Mouse (Mus musculus): ENCODE results near the gene Olfr983.
A peak's percentile ranks its signal among the peaks of the same experiment; 100 is the strongest.

Gene Olfr983

DNA sequence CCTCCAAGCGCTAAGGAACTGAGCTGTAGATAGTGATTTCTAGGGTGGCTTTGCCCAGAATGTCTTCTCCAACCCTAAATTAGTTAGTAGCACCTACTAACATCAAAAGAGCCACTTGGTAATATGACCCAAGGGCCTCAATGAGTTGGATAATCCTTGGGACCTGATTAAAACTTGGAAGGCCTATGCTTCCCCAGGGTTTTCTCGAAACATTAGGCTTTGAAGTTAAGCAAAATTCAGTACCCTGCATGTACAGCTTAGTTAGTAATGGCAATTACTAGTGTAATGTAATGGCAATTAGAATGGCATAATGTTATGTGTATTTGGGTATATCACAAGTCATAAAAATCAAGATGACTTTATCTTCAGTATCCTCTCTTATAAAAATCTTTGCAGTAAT lies at the start of gene Olfr983:
Gene Olfr983, minus strand, starts transcription at position 101 of the 400 bp plus-strand sequence.
- no peak for DNase-seq (ENCODE audit: low spot score)

DNA sequence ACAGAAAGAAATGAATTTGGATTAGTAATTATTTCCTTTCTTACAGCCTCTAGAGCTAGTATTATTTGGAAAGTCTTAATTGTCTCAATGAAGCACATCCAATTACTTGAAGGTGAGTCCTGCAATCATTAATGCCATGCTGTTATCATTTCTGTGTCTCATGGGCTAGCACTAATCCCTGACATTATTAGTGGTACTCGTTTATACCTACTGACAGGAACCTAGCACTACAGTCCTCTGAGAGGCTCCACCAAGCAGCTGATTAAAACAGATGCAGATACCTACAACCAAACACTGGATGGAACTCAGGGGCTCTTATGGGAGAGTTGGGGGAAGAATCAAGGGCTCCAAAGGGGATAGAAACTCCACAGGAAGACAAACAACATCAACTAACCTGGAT lies 48.1 kb upstream of the Olfr983 start:
- no peak for DNase-seq (ENCODE audit: low spot score)

DNA sequence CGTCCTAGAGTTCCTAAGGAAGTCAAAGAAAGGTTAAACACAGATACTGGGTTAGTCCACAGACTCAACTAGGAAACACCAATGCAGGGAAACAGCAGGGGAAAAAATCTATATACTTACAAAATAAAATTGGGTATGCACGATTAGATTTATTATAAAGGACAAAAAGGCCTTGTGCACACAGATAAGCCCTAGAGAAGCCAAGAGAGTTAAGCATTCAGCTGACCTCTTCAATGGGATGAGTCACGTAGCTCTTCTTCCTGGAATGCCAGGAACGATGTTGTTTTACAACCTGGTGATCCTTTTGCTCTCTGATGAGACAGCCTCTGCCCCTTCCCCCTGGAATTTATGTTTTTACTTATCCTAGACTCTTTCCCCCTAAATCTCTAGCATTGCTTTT lies 46.1 kb upstream of the Olfr983 start:
- no peak for DNase-seq (ENCODE audit: low spot score)

GRCm38 (mm10) chr9:40136987-40137688 lies 43.7 kb upstream of the Olfr983 start:
- no peak for DNase-seq (ENCODE audit: low spot score)

DNA sequence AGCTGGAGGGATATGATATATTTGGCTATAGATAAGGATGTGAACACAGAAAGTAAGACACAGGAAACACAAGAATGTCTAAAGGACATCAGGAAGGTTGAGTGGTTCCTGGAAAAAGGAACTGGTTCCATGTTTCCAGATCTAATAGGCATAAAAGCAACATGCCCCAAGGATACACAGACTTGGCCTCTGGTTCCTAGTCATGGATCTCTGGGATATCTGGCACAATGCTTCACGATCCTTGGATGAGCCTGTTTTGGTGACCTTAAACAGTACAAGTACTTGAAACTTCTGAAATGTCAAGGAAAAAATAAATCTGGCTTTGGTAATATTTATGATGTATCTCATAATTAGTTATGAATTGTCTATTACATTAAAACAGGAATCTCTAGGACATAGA lies 37.2 kb upstream of the Olfr983 start:
- DNase-seq (ENCODE audit: low spot score) = no peak

- DNase-seq (ENCODE audit: low spot score) = no peak
Observed at GRCm38 (mm10) chr9:40130084-40130483, 36.7 kb upstream of the Olfr983 start, which contains the start of gene Olfr985. TSS of gene Olfr985 (minus strand) at chr9:40130184.

DNA sequence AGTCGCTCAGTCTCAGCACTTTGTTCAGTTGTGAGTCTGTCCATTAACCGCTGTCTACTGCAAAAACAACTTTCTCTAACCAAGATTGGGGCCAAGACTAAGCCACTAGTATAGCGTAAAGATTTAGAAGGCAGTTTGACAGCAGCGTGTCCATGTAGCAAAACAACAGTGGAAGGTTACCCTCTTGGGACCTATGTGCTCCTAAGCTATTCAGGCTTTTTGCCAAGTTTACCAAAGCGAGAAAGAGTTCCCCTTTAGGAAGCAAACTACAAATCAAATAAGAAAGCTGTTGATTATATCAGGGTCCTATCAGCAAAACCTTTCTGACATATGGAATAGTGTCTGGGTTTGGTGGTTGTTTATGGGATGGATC lies 23.9 kb upstream of the Olfr983 start:
- DNase-seq (ENCODE audit: low spot score) = no peak

- DNase-seq (ENCODE audit: low spot score) = peak; percentile 47
Observed at GRCm38 (mm10) chr9:40116645-40117286, 23.4 kb upstream of the Olfr983 start.

GRCm38 (mm10) chr9:40114106-40114505 lies 20.7 kb upstream of the Olfr983 start, which contains the start of gene Olfr984:
TSS of gene Olfr984 (minus strand) at chr9:40114206.
- DNase-seq (ENCODE audit: low spot score) = no peak

DNA sequence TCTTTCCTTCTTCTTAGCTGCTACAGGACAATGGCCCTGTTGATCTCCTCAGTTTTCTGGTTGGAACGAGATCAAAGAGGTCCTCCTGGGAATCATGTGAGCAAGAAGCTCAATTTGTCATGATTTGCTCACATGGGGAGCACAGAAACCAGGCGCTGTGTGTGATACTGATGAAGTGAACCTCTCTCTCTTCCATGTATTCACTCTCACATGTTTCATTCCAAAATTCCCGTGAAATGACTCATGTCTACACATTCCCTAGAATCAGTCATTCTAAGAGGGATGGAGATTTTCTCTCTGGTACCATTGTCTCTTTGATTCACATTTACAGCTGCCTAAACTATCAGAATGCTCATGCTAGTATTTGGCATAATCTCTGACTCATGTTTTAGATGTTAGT lies 1.4 kb upstream of the Olfr983 start:
- DNase-seq (ENCODE audit: low spot score) = no peak

- no peak for DNase-seq (ENCODE audit: low spot score)
Observed at GRCm38 (mm10) chr9:40073529-40073928, 19.9 kb downstream of the Olfr983 start, which contains the start of gene Olfr982. TSS of gene Olfr982 (plus strand) at chr9:40073829.

DNA sequence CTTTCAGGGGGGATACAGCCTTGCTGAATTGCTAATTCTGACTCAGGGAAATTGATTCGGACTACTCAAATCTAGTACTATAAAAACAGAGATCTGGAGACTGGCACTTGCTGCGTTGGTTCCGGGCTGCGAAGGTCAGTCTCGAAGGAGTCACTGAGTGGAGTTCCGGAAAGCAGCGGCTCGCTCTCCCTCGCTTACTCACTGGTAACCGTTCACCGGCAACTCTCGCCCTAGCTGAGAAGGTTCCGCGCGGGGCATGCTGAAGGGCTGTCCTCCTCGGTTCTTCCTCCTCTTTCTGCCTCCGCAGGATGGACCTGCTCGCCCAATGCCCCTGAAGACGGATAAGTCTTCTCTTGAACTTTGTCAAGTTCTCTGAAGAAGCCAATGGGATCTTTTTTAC lies 43.3 kb downstream of the Olfr983 start:
- no peak for DNase-seq (ENCODE audit: low spot score)
